8 mouse cellular contexts compared by ENCODE assay signal in genomic region chr10:11148884-11149741, GRCm38 (mm10). TPM values are rescaled to one million over a fixed set of nuclear protein-coding genes. Genes with fewer than 3 reads are reported as not detected.
DNase-seq lines count a peak whose midpoint lies in the region; ATAC-seq lines count a peak whose summit lies in the region.

Gene Shprh, plus strand, starts transcription at chr10:11149427.

- ATAC-seq in hindbrain, embryonic 16.5 days: peak; percentile 100

- 1% methylated on average over 60 of the region's 60 CpGs for WGBS in hindbrain, embryonic 16.5 days
- WGBS in macrophage (ENCODE audit: missing documents): under 1% methylated on average over 55 of the region's 60 CpGs

- H3K36me3 ChIP-seq in hindbrain, embryonic 16.5 days (ENCODE audit: control insufficient read depth, insufficient read depth, low read length): peaks cover 4% of the 10 kb centered on the region; the same call in 1 of the 2 replicates
- peaks cover 14% of the 10 kb centered on the region; the same call in 1 of the 2 replicates for H3K36me3 ChIP-seq in macrophage (ENCODE audit: inconsistent target)

- no peaks in the 10 kb centered on the region for H3K9me3 ChIP-seq in hindbrain, embryonic 16.5 days (ENCODE audit: control insufficient read depth, low read length)

- peak within 1 kb of the TSS; percentile 74 for H3K27ac ChIP-seq in hindbrain, embryonic 16.5 days (ENCODE audit: low read depth, low read length)
- H3K27ac ChIP-seq in macrophage: no peak within 1 kb of the TSS

- peak; percentile 99 for DNase-seq in WW6 (ENCODE audit: low read depth, low spot score)
- peak; percentile 87 to 94 for DNase-seq in cerebellum, postnatal 4 days (ENCODE audit: low spot score in 2 of 2)
- DNase-seq in gastrocnemius, adult 18-20 months (ENCODE audit: low spot score): peak; percentile 99
- peak; percentile 97 to 98 for DNase-seq in left cerebral cortex, adult 18-20 months (ENCODE audit: low spot score in 2 of 2)
- DNase-seq in right cerebral cortex, adult 18-20 months: peak; percentile 99
- peak; percentile 85 for DNase-seq in urinary bladder, postnatal 10 days (ENCODE audit: low spot score)

- peaks cover 45% of the 10 kb centered on the region for H3K79me2 ChIP-seq in macrophage (ENCODE audit: inconsistent target)

- peak within 1 kb of the TSS; percentile 87 for H3K9ac ChIP-seq in hindbrain, embryonic 16.5 days (ENCODE audit: low read depth, low read length)

- no peaks in the 10 kb centered on the region for H3K27me3 ChIP-seq in hindbrain, embryonic 16.5 days (replicated peaks; ENCODE audit: control insufficient read depth, insufficient read depth, low read length)

- peak within 1 kb of the TSS; percentile 70 for H3K4me3 ChIP-seq in hindbrain, embryonic 16.5 days (ENCODE audit: low read length)
- H3K4me3 ChIP-seq in macrophage (ENCODE audit: inconsistent target): peak within 1 kb of the TSS; percentile 85

- peak within 1 kb of the TSS; percentile 78 for H3K4me2 ChIP-seq in hindbrain, embryonic 16.5 days (ENCODE audit: low read length)

- peaks cover 25% of the 10 kb centered on the region for H3K4me1 ChIP-seq in hindbrain, embryonic 16.5 days (ENCODE audit: control insufficient read depth, insufficient read depth, low read depth, low read length)

RNA-seq across cellular contexts. Expression of gene Shprh, which starts in this region (rescaled TPM):
- total RNA-seq in gastrocnemius, adult 18-20 months (2021): 1 to 10 TPM; 7.1 to 8.5 TPM
- 16.6 and 17.7 TPM in 2 replicates for polyA plus RNA-seq in hindbrain, embryonic 16.5 days (2015; fragmentation: Nextera tagmentation; extraction: Ambion mirVana)
- total RNA-seq in left cerebral cortex, adult 18-20 months (2021): 10 to 100 TPM; 40.4 to 43.9 TPM
- total RNA-seq in macrophage (2018; cell fraction: chromatin; rRNA removed): 100 to 1,000 TPM in 1 of 26 experiments, 10 to 100 TPM in 25; 19.6 to 101 (median 64.6) TPM
- total RNA-seq in macrophage (2018; cell fraction: cytosol; rRNA removed): 10 to 100 TPM in 11 of 26 experiments, 1 to 10 TPM in 15; 3.8 to 14.7 (median 9.7) TPM
- 10 to 100 TPM; 13.2 to 64.0 (median 30.0) TPM for total RNA-seq in macrophage (2018; cell fraction: nucleus; rRNA removed)
- polyA plus RNA-seq in macrophage (2018): 7.9 to 8.7 TPM (median 8.1 TPM) in 3 replicates

Comparison
In these comparisons a context has a peak if more than half of its experiments do, and no peak if none do; other contexts are left out.
1. RNA of gene Shprh (total RNA-seq): 40.4 to 43.9 TPM in left cerebral cortex, adult 18-20 months; 7.1 to 8.5 TPM in gastrocnemius, adult 18-20 months; every median in the first group is over 4 times any median in the second.
2. Peak in every context shown above with its lines, with median percentiles within 50 percentile points of each other: DNase-seq.